Mouse (Mus musculus) CH12.LX (cell line): ENCODE measurements around the gene Ldlrad3. TPM values are rescaled to one million over a fixed set of nuclear protein-coding genes. Genes with fewer than 3 reads are reported as not detected.

Experiments used
- DNase-seq: peaks from one replicate; pipeline ENCODE4 v3.0.0-alpha.2; 2013; ENCODE audit errors: extremely low read depth
- H3K27ac ChIP-seq: 2 replicates; pipeline ENCODE4 v1.5.1; 2012; ENCODE audit warnings: low read depth, mild to moderate bottlenecking, control low read depth, moderate library complexity; ENCODE audit not compliant: insufficient read depth
- H3K27me3 ChIP-seq: replicated peaks from 2 replicates; pipeline ENCODE3; 2012; ENCODE audit warnings: inconsistent platforms
- H3K36me3 ChIP-seq, 2 experiments: replicated peaks in 1 of 2; 2 replicates each; pipeline versions ENCODE3 to v1.6.1; 2012; ENCODE audit warnings: inconsistent platforms in 1 of 2, low read length in 1 of 2, mild to moderate bottlenecking in 1 of 2, mixed read lengths in 1 of 2, moderate library complexity in 1 of 2; ENCODE audit not compliant: control insufficient read depth in 1 of 2, insufficient read depth in 1 of 2
- H3K4me1 ChIP-seq, 2 experiments: 2 replicates each; pipeline ENCODE4 v1.6.1; 2012; ENCODE audit warnings: inconsistent platforms in 1 of 2, moderate library complexity in 1 of 2; ENCODE audit not compliant: insufficient read depth in 2 of 2, control insufficient read depth in 1 of 2
- H3K4me2 ChIP-seq: 2 replicates; pipeline ENCODE4 v1.6.1; 2012; ENCODE audit warnings: low read depth, mild to moderate bottlenecking, control low read depth; ENCODE audit not compliant: poor library complexity, insufficient read depth, severe bottlenecking
- H3K4me3 ChIP-seq, 3 experiments: fragments of 150-350 bp in 1 of 3; sonication (generic) in 1 of 3; replicated peaks in 1 of 3; 2 replicates each; pipeline versions ENCODE3 to v1.5.1; 2011 to 2012; ENCODE audit warnings: low read depth in 2 of 3, low read length in 2 of 3, mild to moderate bottlenecking in 2 of 3, moderate library complexity in 2 of 3, control low read depth in 1 of 3, improper control_type of control experiment in 1 of 3, inconsistent platforms in 1 of 3, mixed read lengths in 1 of 3; ENCODE audit not compliant: poor library complexity in 1 of 3
- H3K79me2 ChIP-seq: replicated peaks from 2 replicates; pipeline ENCODE4 v1.6.1; 2012; ENCODE audit warnings: mild to moderate bottlenecking, moderate library complexity; ENCODE audit not compliant: control insufficient read depth, poor library complexity, insufficient read depth, severe bottlenecking; ENCODE audit errors: extremely low read depth
- H3K9ac ChIP-seq: 2 replicates; pipeline ENCODE4 v1.6.1; 2012; ENCODE audit warnings: low read depth, mild to moderate bottlenecking, control low read depth, moderate library complexity; ENCODE audit not compliant: insufficient read depth
- H3K9me3 ChIP-seq: replicated peaks from 2 replicates; pipeline ENCODE3; 2012; ENCODE audit warnings: low read length, inconsistent platforms, mixed read lengths
- CHD1 ChIP-seq: IDR thresholded peaks from 2 replicates; pipeline ENCODE4 v1.6.1; 2012; ENCODE audit warnings: low read depth, low read length, improper control_type of control experiment, inconsistent platforms
- CTCF ChIP-seq, 2 experiments: IDR thresholded peaks in 1 of 2; conservative IDR thresholded peaks in 1 of 2; 2 replicates each; pipeline ENCODE4 v1.5.1; 2011 to 2012; ENCODE audit warnings: low read depth in 2 of 2, low read length in 2 of 2, improper control_type of control experiment in 1 of 2, inconsistent platforms in 1 of 2, mild to moderate bottlenecking in 1 of 2, moderate library complexity in 1 of 2
- E2F4 ChIP-seq: IDR thresholded peaks from 2 replicates; pipeline ENCODE4 v1.6.1; 2011; ENCODE audit warnings: low read depth, low read length, improper control_type of control experiment; ENCODE audit not compliant: insufficient replicate concordance
- ELF1 ChIP-seq: IDR thresholded peaks from 2 replicates; pipeline ENCODE4 v1.6.1; 2014; ENCODE audit warnings: low read depth, mild to moderate bottlenecking, inconsistent platforms, low read length, improper control_type of control experiment
- EP300 ChIP-seq: IDR thresholded peaks from 2 replicates; pipeline ENCODE4 v1.6.1; 2011; ENCODE audit warnings: low read length, improper control_type of control experiment
- HCFC1 ChIP-seq: IDR thresholded peaks from 2 replicates; pipeline ENCODE4 v1.6.1; 2012; ENCODE audit warnings: low read depth, mild to moderate bottlenecking, inconsistent platforms, low read length, improper control_type of control experiment
- JUN ChIP-seq: IDR thresholded peaks from 2 replicates; pipeline ENCODE4 v1.6.1; 2011; ENCODE audit warnings: low read depth, mild to moderate bottlenecking, low read length, improper control_type of control experiment, moderate library complexity; ENCODE audit not compliant: insufficient read depth
- JUND ChIP-seq: conservative IDR thresholded peaks from 2 replicates; pipeline ENCODE4 v1.6.1; 2011; ENCODE audit warnings: low read depth, low read length, improper control_type of control experiment
- KAT2A ChIP-seq: IDR thresholded peaks from 2 replicates; pipeline ENCODE4 v1.6.1; 2012; ENCODE audit warnings: low read length, improper control_type of control experiment, inconsistent platforms; ENCODE audit not compliant: insufficient replicate concordance
- MAFK ChIP-seq: IDR thresholded peaks from 2 replicates; pipeline ENCODE4 v1.6.1; 2011; ENCODE audit warnings: low read length, improper control_type of control experiment; ENCODE audit not compliant: insufficient replicate concordance
- NELFE ChIP-seq: IDR thresholded peaks from 2 replicates; pipeline ENCODE4 v1.6.1; 2011; ENCODE audit warnings: low read depth, low read length, improper control_type of control experiment
- PAX5 ChIP-seq: IDR thresholded peaks from 2 replicates; pipeline ENCODE4 v1.6.1; 2012; ENCODE audit warnings: low read length, inconsistent platforms, mixed read lengths
- POLR2AphosphoS2 ChIP-seq: IDR thresholded peaks from 2 replicates; pipeline ENCODE4 v1.6.1; 2011; ENCODE audit warnings: low read depth, low read length, improper control_type of control experiment
- RAD21 ChIP-seq: IDR thresholded peaks from 2 replicates; pipeline ENCODE4 v1.6.1; 2011; ENCODE audit warnings: low read depth, mild to moderate bottlenecking, low read length, improper control_type of control experiment, moderate library complexity
- RCOR1 ChIP-seq: conservative IDR thresholded peaks from 2 replicates; pipeline ENCODE4 v1.6.1; 2012; ENCODE audit warnings: low read depth, mild to moderate bottlenecking, inconsistent platforms, low read length, improper control_type of control experiment
- SIN3A ChIP-seq: IDR thresholded peaks from 2 replicates; pipeline ENCODE4 v1.6.1; 2012; ENCODE audit warnings: low read length, improper control_type of control experiment, inconsistent platforms
- SMC3 ChIP-seq: IDR thresholded peaks from 2 replicates; pipeline ENCODE4 v1.6.1; 2011; ENCODE audit warnings: low read depth, low read length, improper control_type of control experiment
- TBP ChIP-seq: conservative IDR thresholded peaks from 2 replicates; pipeline ENCODE4 v1.6.1; 2011; ENCODE audit warnings: low read depth, low read length, improper control_type of control experiment
- TCF12 ChIP-seq: IDR thresholded peaks from 2 replicates; pipeline ENCODE4 v1.6.1; 2014; ENCODE audit warnings: low read depth, mild to moderate bottlenecking, inconsistent platforms, low read length, improper control_type of control experiment
- USF2 ChIP-seq: conservative IDR thresholded peaks from 2 replicates; pipeline ENCODE4 v1.6.1; 2011; ENCODE audit warnings: low read depth, low read length, improper control_type of control experiment
- ZC3H11A ChIP-seq: IDR thresholded peaks from 2 replicates; pipeline ENCODE4 v1.6.1; 2012; ENCODE audit warnings: low read depth, mild to moderate bottlenecking, inconsistent platforms, low read length, improper control_type of control experiment
- ZNF384 ChIP-seq: IDR thresholded peaks from 2 replicates; pipeline ENCODE4 v1.6.1; 2012; ENCODE audit warnings: low read depth, low read length, improper control_type of control experiment, inconsistent platforms
- dilution Hi-C: fragments of 300-500 bp; cut with MboI; formaldehyde crosslinking; loops from 2 replicates; pipeline ENCODE4 v1.14.3; 2020; ENCODE audit warnings: low sequenced_read_pairs; ENCODE audit not compliant: extremely low pct_unique_long_range_greater_than_20kb, extremely low pct_ligation_motif_present
- in situ Hi-C: fragments of 300-500 bp; cut with MboI; formaldehyde crosslinking; loops from 3 replicates; pipeline ENCODE4 v1.14.3; 2019; ENCODE audit warnings: low sequenced_read_pairs, low pct_ligation_motif_present, low pct_unique_long_range_greater_than_20kb, mixed read lengths
- polyA plus RNA-seq: library from polyadenylated mRNA; unstranded; fragments of >175 nt; gene quantifications from 2 replicates; pipeline ENCODE4 v1.2.1, GENCODE M21; 2012; ENCODE audit warnings: low read depth; ENCODE audit not compliant: insufficient read length
- total RNA-seq, 2 experiments: library from RNA; depleted of rRNA; stranded (reverse); fragments of 300-350 nt in 1 of 2; fragments of >200 nt in 1 of 2; gene quantifications; 2 replicates each; pipeline ENCODE4 v1.2.3; 2012 to 2014

Gene Ldlrad3
- total and polyA plus RNA-seq, 3 experiments = 0.30 to 2.7 (median 2.1) TPM

- no peak for DNase-seq
- no peak for TF ChIP-seq SIN3A
- no peak for TF ChIP-seq TCF12
- no peak for TF ChIP-seq ELF1
- no peak for TF ChIP-seq CTCF (conservative IDR thresholded peaks at IDR 0.05 in 1 of 2, IDR thresholded peaks at IDR 0.05 in 1 of 2; ENCODE audit: low read depth in 2 of 2, low read length in 2 of 2)
- TF ChIP-seq CHD1 = no peak
- no peak for TF ChIP-seq USF2
- TF ChIP-seq RAD21 = no peak
- no peak for TF ChIP-seq HCFC1
- no peak for TF ChIP-seq JUND
- TF ChIP-seq POLR2AphosphoS2 = no peak
- no peak for TF ChIP-seq KAT2A
- TF ChIP-seq ZNF384 = no peak
- TF ChIP-seq SMC3 = no peak
- TF ChIP-seq ZC3H11A = no peak
- no peak for TF ChIP-seq E2F4
- no peak for TF ChIP-seq TBP
- no peak for TF ChIP-seq EP300
- no peak for TF ChIP-seq PAX5
- TF ChIP-seq NELFE = no peak
- TF ChIP-seq RCOR1 = no peak
- H3K27me3 ChIP-seq = no peaks in the 10 kb centered on the region
- H3K9me3 ChIP-seq = no peaks in the 10 kb centered on the region
- no peaks in the 10 kb centered on the region for H3K4me1 ChIP-seq
- H3K27ac ChIP-seq = no peak overlapping the region
- no peaks in the 10 kb centered on the region for H3K79me2 ChIP-seq
- in situ Hi-C loops (loop anchor here (25.0 kb wide), 1 partner anchor 515 kb away; no protein-coding TSS in a partner anchor), dilution Hi-C loops (no loop called here)
- H3K9ac ChIP-seq = no peak overlapping the region
- H3K4me2 ChIP-seq = no peak overlapping the region
- no peaks in the 10 kb centered on the region for H3K36me3 ChIP-seq
- H3K4me3 ChIP-seq = no peak overlapping the region
Observed at GRCm38 (mm10) chr2:101922302-101922701, 263.9 kb downstream of the Ldlrad3 start.

GRCm38 (mm10) chr2:101920136-101920554 is 266.0 kb downstream of the Ldlrad3 start:
- TF ChIP-seq USF2 = no peak
- TF ChIP-seq RAD21 = no peak
- TF ChIP-seq POLR2AphosphoS2 = no peak
- no peak for TF ChIP-seq JUN
- no peak for TF ChIP-seq MAFK
- Histone ChIP-seq H3K9ac (no peak overlapping the region), H3K36me3 (no peaks in the 10 kb centered on the region), H3K79me2 (no peaks in the 10 kb centered on the region), H3K27ac (no peak overlapping the region), H3K4me3 (no peak overlapping the region), H3K4me2 (no peak overlapping the region), H3K27me3 (no peaks in the 10 kb centered on the region), H3K9me3 (no peaks in the 10 kb centered on the region), H3K4me1 (no peaks in the 10 kb centered on the region)
- no peak for DNase-seq
- in situ Hi-C loops (loop anchor here (25.0 kb wide), 1 partner anchor 517 kb away; no protein-coding TSS in a partner anchor), dilution Hi-C loops (no loop called here)
